8 mouse cellular contexts compared by ENCODE assay signal in the genomic region with DNA sequence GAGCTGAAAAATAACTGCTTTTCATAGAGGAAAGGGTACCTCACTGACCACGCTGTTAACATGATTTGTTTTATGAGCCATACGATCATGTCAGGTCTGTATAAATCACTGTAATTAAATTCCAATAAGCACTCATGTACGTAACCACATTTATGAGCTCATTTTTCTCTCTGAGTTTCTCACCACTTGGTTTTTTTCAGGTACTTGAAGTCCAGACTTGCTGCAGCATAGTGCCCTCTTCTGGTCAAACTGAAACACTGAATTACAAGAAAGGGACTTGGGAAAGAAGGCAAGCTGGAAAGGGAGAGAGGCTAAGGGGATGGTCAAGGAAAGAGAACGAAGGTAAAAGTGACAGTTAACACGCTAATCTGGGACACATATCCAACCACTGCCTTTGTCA.
DNase-seq lines count a peak whose midpoint lies in the region; ATAC-seq lines count a peak whose summit lies in the region.

No protein-coding gene starts in this region.

- intact Hi-C loops in left cerebral cortex, postnatal 14 days (cut with DNase I), result loop anchor here (2.0 to 10.0 kb wide), 3 partner anchors 298 to 606 kb away; no protein-coding TSS in a partner anchor

- DNase-seq in gastrocnemius, adult 18-20 months (ENCODE audit: low spot score), result peak; percentile 26
- DNase-seq in gastrocnemius, postnatal 25 days, result no peak
- peak; percentile 86 for DNase-seq in 3T3-L1 (ENCODE audit: low read depth, low spot score)
- DNase-seq in T-cell, adult 2 months (ENCODE audit: low spot score), result peak; percentile 10
- peak; percentile 54 to 57 for DNase-seq in left cerebral cortex, postnatal 14 days (ENCODE audit: low spot score in 2 of 2)
- DNase-seq in natural killer cell, adult 2 months (ENCODE audit: low spot score in 2 of 2), result peak; percentile 24 to 41
- no peak for DNase-seq in ovary, adult 18-20 months (ENCODE audit: low spot score)

- peak; percentile 38 for ATAC-seq in granulocyte monocyte progenitor cell, adult 5-6 weeks (replicated peaks; ENCODE audit: poor library complexity, severe bottlenecking)

Comparison
In these comparisons a context has a peak if more than half of its experiments do, and no peak if none do; other contexts are left out.
1. DNase-seq: peak in gastrocnemius, adult 18-20 months (single experiment), 3T3-L1 (single experiment), T-cell, adult 2 months (single experiment), left cerebral cortex, postnatal 14 days (2 of 2) and natural killer cell, adult 2 months (2 of 2); none in gastrocnemius, postnatal 25 days (single experiment) and ovary, adult 18-20 months (single experiment).